Comparison of ENCODE assay signal across 8 mouse cellular contexts in the genomic region with DNA sequence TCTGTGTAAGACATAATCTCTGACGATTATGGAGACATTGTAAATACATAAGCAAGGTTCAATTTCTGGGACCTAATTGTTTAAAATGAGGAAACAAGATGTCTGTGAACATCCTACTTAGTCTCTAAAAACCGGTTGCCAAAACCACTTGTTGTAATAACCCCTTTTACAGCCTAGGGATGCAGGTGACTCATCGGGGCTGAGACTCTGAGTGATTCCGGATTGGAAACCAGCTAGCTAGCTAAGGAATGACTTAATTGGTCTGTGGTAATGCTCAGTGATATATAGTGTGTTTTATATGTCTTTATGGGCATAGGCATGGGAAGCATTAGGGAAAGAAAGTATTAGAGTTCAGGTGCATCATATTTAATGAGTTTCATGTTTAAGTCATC. TPM values are rescaled to one million over a fixed set of nuclear protein-coding genes. Genes with fewer than 3 reads are reported as not detected.
DNase-seq lines count a peak whose midpoint lies in the region; ATAC-seq lines count a peak whose summit lies in the region.

No protein-coding gene starts in this region.

- H3K4me2 ChIP-seq in heart, embryonic 11.5 days = peak overlapping the region; percentile 71
- peak overlapping the region; percentile 70 for H3K4me2 ChIP-seq in forebrain, embryonic 16.5 days (ENCODE audit: low read length)
- peak overlapping the region; percentile 72 for H3K4me2 ChIP-seq in liver, embryonic 13.5 days

- no peaks in the 10 kb centered on the region for H3K36me3 ChIP-seq in heart, embryonic 11.5 days (ENCODE audit: control insufficient read depth, insufficient read depth, low read length)
- no peaks in the 10 kb centered on the region for H3K36me3 ChIP-seq in forebrain, embryonic 16.5 days (ENCODE audit: control insufficient read depth, insufficient read depth)
- H3K36me3 ChIP-seq in liver, embryonic 13.5 days = peaks cover 6% of the 10 kb centered on the region
- no peaks in the 10 kb centered on the region for H3K36me3 ChIP-seq in splenic B cell, adult 2 months (ENCODE audit: control insufficient read depth, insufficient read depth, low read length, poor library complexity, severe bottlenecking)

- no peaks in the 10 kb centered on the region for H3K9me3 ChIP-seq in heart, embryonic 11.5 days (replicated peaks; ENCODE audit: control insufficient read depth, low read length)
- no peaks in the 10 kb centered on the region for H3K9me3 ChIP-seq in forebrain, embryonic 16.5 days (ENCODE audit: control insufficient read depth, low read length)
- no peaks in the 10 kb centered on the region for H3K9me3 ChIP-seq in liver, embryonic 13.5 days (replicated peaks)

- no peaks in the 10 kb centered on the region for H3K27me3 ChIP-seq in heart, embryonic 11.5 days (ENCODE audit: control insufficient read depth, insufficient read depth, low read length)
- H3K27me3 ChIP-seq in forebrain, embryonic 16.5 days (replicated peaks; ENCODE audit: control insufficient read depth, insufficient read depth, low read length) = no peaks in the 10 kb centered on the region
- H3K27me3 ChIP-seq in liver, embryonic 13.5 days = no peaks in the 10 kb centered on the region
- no peaks in the 10 kb centered on the region for H3K27me3 ChIP-seq in splenic B cell, adult 2 months (ENCODE audit: control insufficient read depth, insufficient read depth, low read length, poor library complexity, severe bottlenecking)

- DNase-seq in heart, adult 8-10 months (ENCODE audit: low spot score) = no peak
- DNase-seq in adrenal gland, postnatal 10 days = peak; percentile 22
- no peak for DNase-seq in liver, embryonic 13.5 days
- peak; percentile 22 for DNase-seq in splenic B cell, adult 2 months (ENCODE audit: low read depth, low spot score)
- DNase-seq in yolk sac, embryonic 10.5 days (ENCODE audit: low spot score) = no peak
- no peak for DNase-seq in layer of hippocampus, postnatal 10 days (ENCODE audit: low spot score in 2 of 2)

- H3K27ac ChIP-seq in heart, embryonic 11.5 days (ENCODE audit: low read depth, low read length) = no peak overlapping the region
- H3K27ac ChIP-seq in forebrain, embryonic 16.5 days (ENCODE audit: low read length) = no peak overlapping the region
- no peak overlapping the region for H3K27ac ChIP-seq in liver, embryonic 13.5 days

- H3K4me1 ChIP-seq in heart, embryonic 11.5 days (ENCODE audit: control insufficient read depth, insufficient read depth, low read length) = peaks cover 10% of the 10 kb centered on the region
- peaks cover 17% of the 10 kb centered on the region for H3K4me1 ChIP-seq in forebrain, embryonic 16.5 days (replicated peaks; ENCODE audit: control insufficient read depth, insufficient read depth, low read length)
- peaks cover 32% of the 10 kb centered on the region for H3K4me1 ChIP-seq in liver, embryonic 13.5 days (replicated peaks)

- peak overlapping the region; percentile 92 for H3K4me3 ChIP-seq in heart, embryonic 11.5 days (ENCODE audit: low read depth, low read length)
- peak overlapping the region; percentile 73 for H3K4me3 ChIP-seq in forebrain, embryonic 16.5 days (replicated peaks; ENCODE audit: low read length)
- H3K4me3 ChIP-seq in liver, embryonic 13.5 days (replicated peaks) = peak overlapping the region; percentile 95

- ATAC-seq in heart, embryonic 11.5 days (replicated peaks; ENCODE audit: insufficient number of reproducible peaks, low FRiP score, low TSS enrichment) = no peak
- ATAC-seq in forebrain, embryonic 16.5 days = no peak
- ATAC-seq in liver, embryonic 13.5 days (ENCODE audit: low read depth) = no peak

- WGBS in heart, embryonic 11.5 days (ENCODE audit: insufficient replicate concordance) = 33% methylated on average over 4 of the region's 4 CpGs
- 39% methylated on average over 4 of the region's 4 CpGs for WGBS in forebrain, embryonic 16.5 days
- WGBS in liver, embryonic 13.5 days (ENCODE audit: insufficient replicate concordance) = 13% methylated on average over 4 of the region's 4 CpGs

- H3K9ac ChIP-seq in heart, embryonic 11.5 days (ENCODE audit: low read depth, low read length) = no peak overlapping the region
- H3K9ac ChIP-seq in forebrain, embryonic 16.5 days (replicated peaks; ENCODE audit: low read depth, low read length) = no peak overlapping the region
- H3K9ac ChIP-seq in liver, embryonic 13.5 days = peak overlapping the region; percentile 97

RNA-seq across cellular contexts. Expression of gene Prpf39, which starts 1.4 kb away (rescaled TPM):
- 40.0 and 46.5 TPM in 2 replicates for polyA plus RNA-seq in heart, embryonic 11.5 days (2014; fragmentation: Nextera tagmentation; extraction: Ambion mirVana)
- 10 to 100 TPM; 10.7 to 13.4 (median 11.9) TPM for total RNA-seq in heart, adult 8-10 months (2022)
- 10 to 100 TPM; 26.1 to 42.4 TPM for total RNA-seq in adrenal gland, postnatal 10 days (2021)
- 62.9 and 73.4 TPM in 2 replicates for polyA plus RNA-seq in forebrain, embryonic 16.5 days (2015; fragmentation: Nextera tagmentation; extraction: Ambion mirVana)
- 17.6 and 21.8 TPM in 2 replicates for polyA plus RNA-seq in liver, embryonic 13.5 days (2015; fragmentation: Nextera tagmentation; extraction: Ambion mirVana)
- total RNA-seq in layer of hippocampus, postnatal 10 days (2021) = 10 to 100 TPM; 45.3 to 48.7 TPM

RNA-seq across cellular contexts. Expression of gene Fkbp3, which starts 36.3 kb away (rescaled TPM):
- 504 and 510 TPM in 2 replicates for polyA plus RNA-seq in heart, embryonic 11.5 days (2014; fragmentation: Nextera tagmentation; extraction: Ambion mirVana)
- 100 to 1,000 TPM; 246 to 282 (median 260) TPM for total RNA-seq in heart, adult 8-10 months (2022)
- total RNA-seq in adrenal gland, postnatal 10 days (2021) = 100 to 1,000 TPM in 1 of 2 experiments, 10 to 100 TPM in 1; 99.9 to 125 TPM
- polyA plus RNA-seq in forebrain, embryonic 16.5 days (2015; fragmentation: Nextera tagmentation; extraction: Ambion mirVana) = 392 and 400 TPM in 2 replicates
- polyA plus RNA-seq in liver, embryonic 13.5 days (2015; fragmentation: Nextera tagmentation; extraction: Ambion mirVana) = 211 and 250 TPM in 2 replicates
- 100 to 1,000 TPM; 174 to 193 TPM for total RNA-seq in layer of hippocampus, postnatal 10 days (2021)

RNA-seq across cellular contexts. Expression of gene Fancm, which starts 37.9 kb away (rescaled TPM):
- 7.8 and 9.7 TPM in 2 replicates for polyA plus RNA-seq in heart, embryonic 11.5 days (2014; fragmentation: Nextera tagmentation; extraction: Ambion mirVana)
- total RNA-seq in heart, adult 8-10 months (2022) = 1 to 10 TPM; 3.4 to 4.2 (median 4.0) TPM
- total RNA-seq in adrenal gland, postnatal 10 days (2021) = 10 to 100 TPM; 10.3 to 10.9 TPM
- polyA plus RNA-seq in forebrain, embryonic 16.5 days (2015; fragmentation: Nextera tagmentation; extraction: Ambion mirVana) = 7.5 and 8.0 TPM in 2 replicates
- polyA plus RNA-seq in liver, embryonic 13.5 days (2015; fragmentation: Nextera tagmentation; extraction: Ambion mirVana) = 6.3 and 6.8 TPM in 2 replicates
- 10 to 100 TPM; 12.8 to 13.7 TPM for total RNA-seq in layer of hippocampus, postnatal 10 days (2021)

Comparison
In these comparisons a context has a peak if more than half of its experiments do, and no peak if none do; other contexts are left out.
1. DNase-seq: peak in adrenal gland, postnatal 10 days (single experiment) and splenic B cell, adult 2 months (single experiment); none in heart, adult 8-10 months (single experiment), liver, embryonic 13.5 days (single experiment), yolk sac, embryonic 10.5 days (single experiment) and layer of hippocampus, postnatal 10 days (0 of 2).
2. Peak in every context shown above with its lines, with median percentiles within 50 percentile points of each other: H3K4me2 ChIP-seq and H3K4me3 ChIP-seq.